Mouse (Mus musculus): Measurements from ENCODE around the gene Tmem131.

DNA sequence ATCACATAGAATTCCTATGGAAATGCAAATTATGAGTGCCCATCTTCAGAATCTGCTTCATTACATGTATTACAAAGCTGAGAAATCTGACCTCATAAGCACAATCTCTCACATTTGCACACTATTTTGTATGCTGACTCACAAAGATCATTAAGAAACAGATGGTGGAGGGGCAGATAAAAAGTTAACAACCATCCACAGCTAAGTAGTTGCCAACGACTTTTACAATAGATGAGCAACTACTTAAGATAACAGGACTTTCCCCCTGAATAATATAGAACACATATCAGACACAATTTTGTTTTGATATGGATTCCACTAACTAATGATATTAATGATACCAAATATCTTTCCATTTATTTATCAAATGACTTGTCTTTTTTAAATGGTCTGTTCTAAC lies 66.3 kb downstream of the Tmem131 start:
- TF ChIP-seq CTCF (conservative IDR thresholded peaks at IDR 0.05; ENCODE audit: low read length) (no peak), NANOG (IDR thresholded peaks at IDR 0.05; ENCODE audit: borderline replicate concordance, low read length) (no peak), POU5F1 (IDR thresholded peaks at IDR 0.05; ENCODE audit: borderline replicate concordance, low read length) (no peak)

Measured in E14TG2a.4 (cell line).